Mouse (Mus musculus): Measurements from ENCODE around the gene Yars.
A peak's percentile ranks its signal among the peaks of the same experiment; 100 is the strongest.

The Yars gene

GRCm38 (mm10) chr4:129188803-129189541, 588 bp upstream of the Yars start:
- DNase-seq (ENCODE audit: low spot score in 2 of 2): peak; percentile 28 to 54

- DNase-seq (ENCODE audit: low spot score in 2 of 2): no peak
Measured at GRCm38 (mm10) chr4:129190538-129190937, 978 bp downstream of the Yars start.

GRCm38 (mm10) chr4:129191691-129192090, 2.1 kb downstream of the Yars start:
- no peak for DNase-seq (ENCODE audit: low spot score in 2 of 2)

- no peak for DNase-seq (ENCODE audit: low spot score in 2 of 2)
Measured at GRCm38 (mm10) chr4:129194280-129194679, 4.7 kb downstream of the Yars start.

- no peak for DNase-seq (ENCODE audit: low spot score in 2 of 2)
Measured at GRCm38 (mm10) chr4:129197514-129197913, 8.0 kb downstream of the Yars start.

- DNase-seq (ENCODE audit: low spot score in 2 of 2): no peak
Measured at GRCm38 (mm10) chr4:129204655-129205054, 15.1 kb downstream of the Yars start.

GRCm38 (mm10) chr4:129206792-129207191, 17.2 kb downstream of the Yars start:
- DNase-seq (ENCODE audit: low spot score in 2 of 2): no peak

- no peak for DNase-seq (ENCODE audit: low spot score in 2 of 2)
Measured at GRCm38 (mm10) chr4:129209504-129209903, 19.9 kb downstream of the Yars start.

GRCm38 (mm10) chr4:129211461-129211860, 21.9 kb downstream of the Yars start:
- no peak for DNase-seq (ENCODE audit: low spot score in 2 of 2)

- DNase-seq (ENCODE audit: low spot score in 2 of 2): peak in 1 of 2 experiments; percentile 26
Measured at GRCm38 (mm10) chr4:129212486-129212885, 22.9 kb downstream of the Yars start.

- no peak for DNase-seq (ENCODE audit: low spot score in 2 of 2)
Measured at GRCm38 (mm10) chr4:129218569-129219175, 29.1 kb downstream of the Yars start.

GRCm38 (mm10) chr4:129219198-129219597, 29.6 kb downstream of the Yars start:
- no peak for DNase-seq (ENCODE audit: low spot score in 2 of 2)

- no peak for DNase-seq (ENCODE audit: low spot score in 2 of 2)
Measured at GRCm38 (mm10) chr4:129220376-129221089, 31.0 kb downstream of the Yars start.

- DNase-seq (ENCODE audit: low spot score in 2 of 2): no peak
Measured at GRCm38 (mm10) chr4:129221097-129222010, 31.8 kb downstream of the Yars start.

GRCm38 (mm10) chr4:129222019-129222925, 32.7 kb downstream of the Yars start:
- no peak for DNase-seq (ENCODE audit: low spot score in 2 of 2)

- DNase-seq (ENCODE audit: low spot score in 2 of 2): no peak
Measured at GRCm38 (mm10) chr4:129223421-129224281, 34.1 kb downstream of the Yars start.

GRCm38 (mm10) chr4:129225315-129225714, 35.8 kb downstream of the Yars start:
- no peak for DNase-seq (ENCODE audit: low spot score in 2 of 2)

GRCm38 (mm10) chr4:129226441-129226963, 36.9 kb downstream of the Yars start:
- DNase-seq (ENCODE audit: low spot score in 2 of 2): no peak
